Mouse (Mus musculus) kidney, adult 11 months (tissue): ENCODE measurements around the gene Nop2.
"Not testable (repeated sequence)": the region's sequence is repeated elsewhere in the genome, so short reads cannot be mapped to it uniquely, and the experiment has no call there.

Experiments used
- DNase-seq: peaks from one replicate; pipeline ENCODE4 v3.0.0; 2022

The Nop2 gene

GRCm38 (mm10) chr6:125155262-125155661, 23.6 kb downstream of the Nop2 start:
- DNase-seq, result no peak

DNA sequence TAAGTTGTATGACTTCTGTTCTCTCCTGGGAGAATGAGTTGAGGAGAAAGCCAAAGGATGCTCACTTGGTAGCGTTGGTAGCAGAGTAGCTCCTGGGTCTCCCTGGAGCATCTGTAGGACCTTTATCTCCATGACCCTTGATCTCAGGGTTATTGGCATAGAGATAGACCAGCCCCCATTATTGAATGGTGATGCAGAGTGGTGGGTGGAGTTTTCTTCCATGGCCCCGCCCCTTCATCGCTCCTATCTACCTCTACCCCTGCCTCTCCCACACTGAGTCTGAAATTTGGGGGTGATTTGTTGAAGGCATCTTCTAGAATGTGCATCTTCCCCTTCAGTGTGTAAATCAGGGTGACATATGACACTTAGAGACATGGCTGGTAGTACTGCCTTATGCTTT, 24.8 kb downstream of the Nop2 start:
- DNase-seq, result no peak

DNA sequence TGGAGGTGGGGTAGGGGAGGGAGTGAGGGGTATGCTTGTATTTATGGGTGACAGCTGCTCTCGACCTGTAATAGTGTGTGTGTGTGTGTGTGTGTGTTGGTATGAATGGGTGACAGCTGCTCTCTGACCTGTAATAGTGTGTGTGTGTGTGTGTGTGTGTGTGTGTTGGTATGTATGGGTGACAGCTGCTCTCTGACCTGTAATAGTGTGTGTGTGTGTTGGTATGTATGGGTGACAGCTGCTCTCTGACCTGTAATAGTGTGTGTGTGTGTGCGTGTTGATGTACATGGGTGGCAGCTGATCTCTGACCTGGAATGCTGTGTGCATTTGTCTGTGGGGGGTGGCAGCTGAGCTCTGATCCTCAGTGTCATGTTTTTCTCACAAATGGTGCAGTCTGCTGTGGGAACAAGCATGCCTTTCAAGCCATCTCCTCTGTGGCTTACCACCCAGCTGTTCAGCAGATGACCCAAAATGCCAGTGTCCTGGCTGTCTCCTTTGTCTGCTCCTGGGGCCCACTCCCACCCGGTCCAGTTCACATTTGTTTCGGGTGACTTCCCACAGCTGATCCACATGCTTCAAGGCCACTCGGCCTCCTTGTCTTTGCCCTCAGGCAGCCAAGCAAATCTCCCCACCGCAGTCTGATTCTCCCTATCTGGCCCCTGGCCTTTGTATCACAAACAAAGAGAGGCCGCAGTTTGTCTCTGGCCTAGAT, 25.4 kb downstream of the Nop2 start:
- DNase-seq, result peak; percentile 33

DNA sequence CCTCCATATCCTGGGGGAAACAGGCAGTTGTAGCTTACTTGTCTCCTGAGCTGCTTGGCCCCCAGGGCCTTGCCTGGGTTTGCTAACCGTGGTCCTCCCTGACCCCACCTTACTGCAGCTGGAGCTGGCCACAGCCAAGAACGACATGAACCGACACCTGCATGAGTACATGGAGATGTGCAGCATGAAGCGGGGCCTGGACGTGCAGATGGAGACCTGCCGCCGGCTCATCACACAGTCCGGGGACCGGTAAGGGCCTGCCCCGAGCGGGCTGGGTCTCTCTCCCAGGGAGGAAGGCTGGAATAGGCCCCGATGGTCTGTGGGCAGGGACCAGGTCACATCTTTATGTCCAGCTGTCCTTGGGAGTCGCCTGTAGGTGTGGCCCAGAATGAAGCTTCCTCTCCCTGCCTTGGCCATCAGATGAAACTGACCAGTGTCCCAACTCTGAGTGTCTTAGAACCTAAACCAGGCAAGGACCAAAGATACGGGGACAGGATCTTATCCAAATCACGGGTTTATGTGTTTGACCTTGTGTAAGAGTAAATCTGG, 27.3 kb downstream of the Nop2 start:
- DNase-seq, result no peak

DNA sequence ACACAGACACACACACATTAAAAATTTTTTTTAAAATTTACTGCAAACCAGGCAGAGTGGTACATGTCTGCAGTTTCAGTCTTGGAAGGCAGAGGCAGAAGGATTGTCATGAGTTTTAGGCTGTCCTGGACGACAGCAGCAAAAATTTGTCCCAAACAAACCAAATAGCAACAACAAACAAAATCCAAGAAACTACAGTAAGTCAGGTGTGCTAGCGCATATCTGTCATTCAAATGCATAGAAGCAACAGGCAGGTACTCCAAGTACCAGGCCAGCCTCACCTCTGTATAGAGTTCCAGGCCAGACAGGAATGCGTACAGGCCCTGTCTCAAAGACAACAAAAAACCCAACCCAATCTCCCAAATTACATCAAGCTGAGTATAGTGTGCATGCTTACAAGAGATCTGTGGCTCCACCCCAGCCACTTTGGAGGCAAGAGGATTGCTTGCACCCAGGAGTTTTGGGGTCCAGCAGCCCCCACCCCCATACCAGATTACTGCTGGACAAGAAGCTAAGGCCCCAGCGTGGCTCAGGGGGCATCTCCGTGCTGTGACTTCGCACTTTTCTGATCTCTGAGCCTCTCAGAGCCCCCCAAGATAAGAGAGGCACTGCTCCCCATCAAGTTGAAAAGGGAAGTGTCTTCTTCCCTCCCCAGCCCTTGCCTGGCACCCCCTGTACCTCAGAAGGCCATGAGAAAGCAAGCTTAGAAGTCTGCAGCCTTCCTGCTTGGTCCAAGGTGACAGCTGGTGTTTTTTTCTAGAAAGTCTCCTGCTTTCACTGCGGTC, 28.3 kb downstream of the Nop2 start:
- DNase-seq, result no peak

DNA sequence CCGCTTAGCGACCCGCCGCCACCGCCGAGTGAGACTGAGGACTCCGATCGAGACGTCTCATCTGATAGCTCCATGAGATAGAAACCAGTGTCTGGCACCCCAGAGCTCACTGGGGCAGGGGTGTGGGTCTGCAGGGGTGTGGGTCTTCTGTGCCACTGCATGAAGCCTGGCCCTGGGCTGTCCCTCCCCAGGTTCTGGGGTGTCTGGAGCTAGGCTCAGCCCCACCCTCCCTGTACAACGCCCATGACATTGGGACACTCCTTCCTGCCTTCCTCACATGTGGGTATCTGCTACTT, 28.8 kb downstream of the Nop2 start:
- DNase-seq, result no peak

DNA sequence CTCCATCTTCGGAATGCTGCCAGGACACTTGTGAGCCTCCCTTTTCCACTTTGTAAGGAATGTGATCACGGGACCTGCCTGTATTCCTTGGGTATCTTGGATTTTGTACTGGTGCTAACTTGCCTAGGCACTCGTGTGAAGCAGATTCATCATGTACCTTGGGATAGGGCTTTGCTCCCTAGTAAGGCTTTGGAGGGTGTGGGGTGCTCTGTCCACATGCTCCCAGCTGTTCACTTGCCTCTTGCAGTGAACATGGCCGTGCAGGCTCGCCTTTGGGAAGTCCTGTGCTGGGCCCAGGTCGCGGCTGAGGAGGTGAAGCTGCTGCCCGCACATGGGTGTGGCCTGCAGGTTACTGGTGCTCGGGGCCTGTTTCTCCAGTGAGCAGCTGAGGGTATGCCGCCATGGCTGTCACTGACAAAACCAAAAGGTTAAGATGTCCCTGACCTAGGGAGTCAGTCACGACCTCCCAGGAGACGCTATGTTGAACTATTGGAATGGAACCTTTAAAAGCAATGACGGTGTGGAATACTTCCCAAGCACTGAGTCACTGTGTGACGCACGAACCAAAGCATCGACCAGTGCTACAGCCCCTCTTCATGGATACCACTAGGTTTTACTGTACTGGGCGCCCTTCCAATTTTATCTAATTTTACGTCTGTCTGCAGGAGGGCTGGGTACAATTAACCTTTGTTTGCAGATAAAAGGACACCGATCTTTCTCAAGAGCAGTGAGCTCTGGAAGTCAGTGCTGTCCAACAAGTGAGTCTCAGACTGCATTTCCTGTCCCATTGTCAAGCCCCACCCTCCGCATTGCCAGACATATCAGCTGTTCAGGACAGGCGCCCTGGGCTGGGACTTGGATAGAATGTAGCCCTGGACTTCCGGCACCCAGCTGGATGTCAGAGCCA, 29.4 kb downstream of the Nop2 start:
- peak; percentile 81 for DNase-seq

GRCm38 (mm10) chr6:125161971-125162370, 30.3 kb downstream of the Nop2 start:
- peak; percentile 54 for DNase-seq

DNA sequence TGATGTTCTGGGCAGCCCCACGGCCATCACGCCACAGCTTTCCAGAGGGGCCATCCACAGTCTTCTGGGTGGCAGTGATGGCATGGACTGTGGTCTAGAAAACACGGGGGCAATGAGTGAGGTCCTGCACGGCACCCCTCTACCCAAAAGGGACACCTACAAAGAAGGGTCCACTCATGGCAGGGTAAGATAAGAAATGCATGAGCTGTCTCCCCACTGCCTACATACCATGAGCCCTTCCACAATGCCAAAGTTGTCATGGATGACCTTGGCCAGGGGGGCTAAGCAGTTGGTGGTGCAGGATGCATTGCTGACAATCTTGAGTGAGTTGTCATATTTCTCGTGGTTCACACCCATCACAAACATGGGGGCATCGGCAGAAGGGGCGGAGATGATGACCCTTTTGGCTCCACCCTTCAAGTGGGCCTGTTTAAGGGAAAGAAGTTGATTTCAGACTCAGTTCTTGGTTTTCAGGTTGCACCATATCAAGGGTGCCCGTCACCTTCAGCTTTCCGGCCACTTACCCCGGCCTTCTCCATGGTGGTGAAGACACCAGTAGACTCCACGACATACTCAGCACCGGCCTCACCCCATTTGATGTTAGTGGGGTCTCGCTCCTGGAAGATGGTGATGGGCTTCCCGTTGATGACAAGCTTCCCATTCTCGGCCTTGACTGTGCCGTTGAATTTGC, 31.1 kb downstream of the Nop2 start:
- not testable (repeated sequence) for DNase-seq

DNA sequence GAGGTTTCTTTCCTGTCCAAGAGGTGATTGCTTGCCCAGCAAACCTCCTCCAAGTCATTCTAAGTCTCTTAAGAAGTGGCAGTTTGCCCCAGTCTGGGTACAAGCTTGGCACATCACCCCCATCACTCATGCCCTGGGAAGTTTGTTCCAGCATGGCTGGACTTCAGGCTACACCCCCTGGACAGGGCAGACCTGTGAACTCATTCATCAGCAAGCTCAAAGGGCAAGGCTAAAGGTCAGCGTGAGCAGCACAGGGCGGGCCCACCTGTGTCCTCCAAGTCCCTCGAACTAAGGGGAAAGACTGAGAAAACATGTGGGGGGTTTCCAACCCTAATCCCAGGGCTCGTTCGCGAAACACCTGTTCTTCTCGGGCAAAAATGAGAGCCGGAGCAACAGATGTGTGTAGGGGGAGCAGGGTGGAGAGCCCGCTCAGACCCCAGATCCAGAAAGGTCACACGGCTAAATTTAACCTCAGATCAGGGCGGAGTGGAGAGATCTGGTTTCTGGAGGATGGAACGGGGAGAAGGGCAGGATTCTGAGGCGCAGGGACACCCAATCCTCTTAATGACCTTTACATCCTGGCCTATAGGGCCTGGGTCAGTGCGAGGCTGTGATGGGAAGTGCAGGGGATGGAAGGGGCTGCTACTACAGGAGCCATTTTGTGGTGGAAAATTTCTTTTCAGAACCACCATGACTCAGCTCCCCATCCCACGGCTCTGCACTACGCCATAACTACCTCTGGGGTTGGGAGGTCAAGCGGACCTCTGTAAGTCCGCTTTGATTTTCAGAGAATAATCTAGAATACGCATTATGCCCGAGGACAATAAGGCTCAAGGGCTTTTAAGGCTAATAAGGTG, 32.3 kb downstream of the Nop2 start:
- DNase-seq, result peak; percentile 92

DNA sequence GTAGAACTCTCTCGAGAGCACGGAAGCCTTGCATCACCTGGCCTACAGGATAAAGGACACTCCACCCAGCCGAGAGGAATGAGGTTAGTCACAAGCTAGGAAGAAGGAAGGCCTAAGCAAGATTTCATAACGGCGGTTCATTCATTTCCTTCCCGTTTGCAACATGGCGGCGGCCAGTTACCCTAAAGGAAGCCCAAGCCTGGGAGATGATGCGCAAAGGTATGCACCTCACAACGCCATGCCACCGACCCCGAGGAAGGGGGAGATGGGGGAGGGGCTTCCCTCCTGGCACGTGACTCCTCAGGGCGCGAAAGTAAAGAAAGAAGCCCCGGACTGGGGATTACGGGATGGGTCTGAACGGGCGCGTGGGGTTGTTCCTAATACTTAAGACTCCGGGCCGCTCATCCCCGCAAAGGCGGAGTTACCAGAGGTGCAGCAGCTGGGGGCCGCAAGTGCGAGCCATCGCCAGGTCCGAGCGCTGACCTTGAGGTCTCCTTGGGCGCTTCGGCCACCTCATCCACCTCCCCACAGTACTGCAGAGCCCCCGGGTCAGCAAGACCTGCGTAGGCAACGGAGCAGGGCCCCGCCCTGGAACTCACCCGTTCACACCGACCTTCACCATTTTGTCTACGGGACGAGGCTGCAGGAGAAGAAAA, 33.1 kb downstream of the Nop2 start:
- peak; percentile 71 for DNase-seq

GRCm38 (mm10) chr6:125165328-125165891, 33.7 kb downstream of the Nop2 start:
- DNase-seq, result peak; percentile 98

- DNase-seq, result peak; percentile 90
These were observed 34.5 kb downstream of the Nop2 start, which contains the start of gene Gapdh for GRCm38 (mm10) chr6:125166051-125166751. Gene Gapdh, minus strand, starts transcription at chr6:125166467.

DNA sequence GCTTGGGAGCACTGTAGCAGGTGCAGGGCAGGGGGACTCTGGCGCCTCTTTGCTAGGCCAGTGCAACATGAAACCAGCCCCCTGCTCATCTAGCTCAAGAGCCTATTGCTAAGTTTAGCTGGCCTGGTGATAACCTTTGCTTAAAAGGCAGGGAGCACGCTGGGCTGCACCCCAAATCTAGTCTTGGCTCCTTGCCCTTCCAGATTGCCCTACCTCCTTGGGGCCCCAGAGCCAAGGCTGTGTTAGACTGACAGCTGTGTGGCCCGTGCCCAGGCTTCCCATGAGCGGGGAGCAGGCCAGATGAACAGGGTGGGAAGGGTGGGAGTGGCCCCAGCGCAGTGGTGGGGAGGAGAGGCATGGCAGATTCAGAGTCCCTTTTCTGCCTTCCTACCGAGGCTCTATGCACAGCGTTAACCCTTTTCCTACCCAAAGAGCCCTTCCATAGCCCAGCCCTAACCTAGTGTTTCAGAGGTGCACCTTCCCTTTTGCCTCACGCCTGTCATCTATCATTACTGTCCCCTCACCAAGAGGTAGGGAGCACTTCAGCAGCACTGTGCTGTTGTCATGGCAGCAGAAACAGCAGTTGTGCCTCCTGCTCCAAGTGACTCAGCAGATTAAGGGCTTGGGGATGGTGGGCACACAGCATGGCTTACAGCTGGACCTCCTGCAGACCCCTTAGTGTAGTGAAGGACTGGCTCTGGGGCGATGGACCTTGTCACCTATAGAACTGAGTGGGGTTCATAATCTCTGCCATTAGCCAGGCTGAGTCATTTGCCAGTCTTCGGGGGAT, 35.3 kb downstream of the Nop2 start:
- DNase-seq, result peak; percentile 48

GRCm38 (mm10) chr6:125168086-125168485, 36.4 kb downstream of the Nop2 start:
- no peak for DNase-seq

DNA sequence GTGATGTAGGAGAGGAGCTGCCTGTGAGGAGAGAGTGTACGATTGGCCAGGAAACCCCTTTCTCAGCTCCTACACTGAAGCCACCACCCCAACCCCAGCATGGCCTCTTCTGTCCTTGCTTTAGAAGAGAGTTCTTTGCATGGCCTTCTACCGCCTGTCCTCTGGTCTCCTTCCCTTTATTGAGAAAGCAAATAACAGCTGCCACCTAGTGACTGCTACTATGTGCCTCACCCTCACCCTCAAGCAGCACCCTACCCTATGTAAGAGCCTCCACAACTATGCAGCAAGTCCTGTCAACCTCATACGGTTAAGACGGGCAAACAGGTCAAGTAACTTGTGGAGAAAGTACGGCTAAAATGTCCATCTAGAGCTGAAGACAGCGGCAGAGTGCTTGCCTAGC, 38.5 kb downstream of the Nop2 start:
- DNase-seq, result no peak

DNA sequence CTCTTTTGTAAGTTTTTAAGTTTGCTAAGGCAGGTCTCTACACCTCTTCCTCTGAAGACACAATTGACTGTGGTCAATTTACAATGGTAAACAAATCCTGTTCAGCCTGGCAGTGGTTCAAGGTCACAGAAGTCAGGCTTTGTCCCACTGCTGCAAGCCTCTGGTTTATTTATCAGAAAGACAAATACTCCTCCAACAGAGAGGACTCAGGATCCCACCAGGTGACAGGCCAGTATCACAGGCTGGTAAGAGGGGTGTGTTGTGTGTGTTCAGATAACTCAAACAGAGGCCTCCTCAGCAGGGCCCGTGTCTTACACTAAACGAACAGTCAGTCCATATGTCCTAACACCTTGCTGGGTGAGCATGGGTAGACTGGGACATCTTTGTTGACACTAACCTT, 40.8 kb downstream of the Nop2 start:
- DNase-seq, result no peak

- no peak for DNase-seq
These were observed 41.5 kb downstream of the Nop2 start for GRCm38 (mm10) chr6:125173256-125173655.

DNA sequence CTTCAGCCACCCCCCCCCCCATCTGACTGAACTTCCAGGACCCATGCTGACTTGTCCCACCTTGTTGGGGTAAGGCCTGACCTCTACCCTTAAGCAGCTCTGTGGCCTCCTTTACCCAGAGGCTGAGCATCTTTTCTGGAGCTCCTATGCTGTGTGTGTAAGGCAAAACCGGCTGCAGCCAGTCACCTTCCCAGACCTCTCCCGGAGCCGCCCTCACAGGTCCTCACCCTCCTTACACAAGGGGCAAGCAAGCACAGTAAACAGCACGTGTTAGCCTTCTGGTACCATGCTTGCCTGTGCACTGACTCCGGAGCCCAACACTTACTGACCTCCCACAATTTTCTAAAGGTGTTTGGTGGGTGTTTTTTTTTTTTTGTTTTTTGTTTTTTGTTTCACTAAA, 43.8 kb downstream of the Nop2 start:
- no peak for DNase-seq
